ENCODE assay signal across 8 mouse cellular contexts in the genomic region with DNA sequence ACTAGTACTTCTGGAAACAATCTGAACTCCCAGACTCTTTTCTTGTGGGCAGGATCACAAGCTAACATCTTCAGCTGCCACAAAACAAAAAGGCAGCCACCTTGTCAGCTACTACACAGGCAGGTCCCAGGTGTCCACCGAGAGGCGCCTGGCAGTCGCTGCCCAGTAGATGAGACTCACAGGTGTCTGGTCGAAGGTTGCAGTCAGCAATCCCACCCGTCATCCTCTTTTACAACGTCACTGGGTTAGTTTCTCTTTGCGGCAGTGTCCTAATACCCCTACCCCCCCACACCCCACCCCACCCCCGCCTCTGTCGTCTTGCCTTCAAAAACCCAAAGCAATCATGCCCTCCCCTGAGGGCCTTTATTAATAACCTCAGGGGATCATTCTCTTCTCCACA. TPM values are rescaled to one million over a fixed set of nuclear protein-coding genes. Genes with fewer than 3 reads are reported as not detected.
DNase-seq lines count a peak whose midpoint lies in the region; ATAC-seq and TF ChIP-seq lines count a peak whose summit lies in the region.

No protein-coding gene starts in this region.

- no peaks in the 10 kb centered on the region for H3K9me3 ChIP-seq in intestine, embryonic 16.5 days (ENCODE audit: control insufficient read depth, low read length)

- no peaks in the 10 kb centered on the region for H3K27me3 ChIP-seq in spleen, adult 2 months (ENCODE audit: control insufficient read depth, insufficient read depth, low read length)
- H3K27me3 ChIP-seq in intestine, embryonic 16.5 days (replicated peaks; ENCODE audit: control insufficient read depth, insufficient read depth, low read length): no peaks in the 10 kb centered on the region

- no peak overlapping the region for H3K27ac ChIP-seq in spleen, adult 2 months (ENCODE audit: insufficient read depth, low read length)
- no peak overlapping the region for H3K27ac ChIP-seq in embryonic fibroblast, embryonic 13.5 days (ENCODE audit: insufficient read depth, low read length)
- peak overlapping the region; percentile 94 for H3K27ac ChIP-seq in intestine, embryonic 16.5 days (ENCODE audit: low read length)

- ATAC-seq in intestine, embryonic 16.5 days: peak; percentile 47
- peak; percentile 6; the same call in 1 of the 2 replicates for ATAC-seq in megakaryocyte-erythroid progenitor cell, adult 5-6 weeks (replicated peaks; ENCODE audit: low FRiP score, low TSS enrichment, poor library complexity, severe bottlenecking)
- no peak for ATAC-seq in monocyte, adult 5-6 weeks (replicated peaks; ENCODE audit: insufficient number of reproducible peaks, low FRiP score, low TSS enrichment, poor library complexity, severe bottlenecking)

- WGBS in spleen, adult 2 months: 19% methylated on average over 9 of the region's 9 CpGs
- WGBS in intestine, embryonic 16.5 days: 5% methylated on average over 9 of the region's 9 CpGs

- no peaks in the 10 kb centered on the region for H3K4me1 ChIP-seq in spleen, adult 2 months (ENCODE audit: control insufficient read depth, insufficient read depth, insufficient read length)
- H3K4me1 ChIP-seq in embryonic fibroblast, embryonic 13.5 days (ENCODE audit: control insufficient read depth, insufficient read depth, low read length): 0 out of 2 replicates have a peak, but pooled peaks cover 2% of the 10 kb centered on the region
- H3K4me1 ChIP-seq in intestine, embryonic 16.5 days (ENCODE audit: control insufficient read depth, insufficient read depth, low read length): peaks cover 4% of the 10 kb centered on the region

- peak overlapping the region; percentile 84 for H3K9ac ChIP-seq in intestine, embryonic 16.5 days (ENCODE audit: low read depth, low read length)

- no peak for TF ChIP-seq POLR2A in spleen, adult 2 months (IDR thresholded peaks at IDR 0.05; ENCODE audit: low read depth, low read length)
- TF ChIP-seq POLR2A in embryonic fibroblast, embryonic 13.5 days (IDR thresholded peaks at IDR 0.05; ENCODE audit: low read depth, low read length): no peak

- peak overlapping the region; percentile 88 for H3K4me3 ChIP-seq in spleen, adult 2 months (ENCODE audit: extremely low read depth, insufficient read depth, insufficient read length)
- H3K4me3 ChIP-seq in embryonic fibroblast, embryonic 13.5 days (ENCODE audit: insufficient read depth, low read length): peak overlapping the region; percentile 69
- peak overlapping the region; percentile 80 for H3K4me3 ChIP-seq in intestine, embryonic 16.5 days (ENCODE audit: low read length)

- H3K36me3 ChIP-seq in spleen, adult 2 months (ENCODE audit: control insufficient read depth, insufficient read depth, low read length): no peaks in the 10 kb centered on the region
- H3K36me3 ChIP-seq in intestine, embryonic 16.5 days (ENCODE audit: control insufficient read depth, insufficient read depth, low read length): no peaks in the 10 kb centered on the region

- no peak for DNase-seq in spleen, adult 2 months (ENCODE audit: low read depth in 1 of 2, low spot score in 2 of 2)
- no peak for DNase-seq in spleen, postnatal 14 days (ENCODE audit: low spot score in 2 of 2)
- no peak for DNase-seq in left cerebral cortex, adult 9 months (ENCODE audit: low spot score in 2 of 2)
- DNase-seq in urinary bladder, postnatal 14 days (ENCODE audit: low spot score): no peak

- H3K4me2 ChIP-seq in intestine, embryonic 16.5 days (ENCODE audit: low read depth, low read length): peak overlapping the region; percentile 81

- no peak for TF ChIP-seq CTCF in spleen, adult 2 months (IDR thresholded peaks at IDR 0.05; ENCODE audit: extremely low read depth, insufficient read depth, insufficient read length, insufficient replicate concordance)
- no peak for TF ChIP-seq CTCF in embryonic fibroblast, embryonic 13.5 days (IDR thresholded peaks at IDR 0.05; ENCODE audit: borderline replicate concordance, insufficient read depth, low read length)

RNA-seq across cellular contexts. Expression of a gene that starts 0.8 kb away (rescaled TPM):
- 1.2 and 1.6 TPM in 2 replicates for polyA plus RNA-seq in spleen, adult 2 months (2012; rRNA removed)
- 2.6 and 3.2 TPM in 2 replicates for polyA plus RNA-seq in embryonic fibroblast, embryonic 13.5 days (2011; ENCODE audit: insufficient read length, low read depth, missing spikeins)
- 14.9 and 15.7 TPM in 2 replicates for polyA plus RNA-seq in intestine, embryonic 16.5 days (2015; fragmentation: Nextera tagmentation; extraction: Ambion mirVana)
- 4.4 and 5.0 TPM in 2 replicates for total RNA-seq in megakaryocyte-erythroid progenitor cell, adult 5-6 weeks (2014; fragmentation: Nextera tagmentation)
- 3.7 and 4.3 TPM in 2 replicates for total RNA-seq in megakaryocyte-erythroid progenitor cell, adult 5-6 weeks (2017)
- 0.95 to 2.5 TPM (median 1.6 TPM) in 3 replicates for total RNA-seq in monocyte, adult 5-6 weeks (2017)

RNA-seq across cellular contexts. Expression of a gene that starts 21.7 kb away (rescaled TPM):
- 2.0 and 2.4 TPM in 2 replicates for polyA plus RNA-seq in spleen, adult 2 months (2012; rRNA removed)
- 120 and 149 TPM in 2 replicates for polyA plus RNA-seq in embryonic fibroblast, embryonic 13.5 days (2011; ENCODE audit: insufficient read length, low read depth, missing spikeins)
- 156 and 179 TPM in 2 replicates for polyA plus RNA-seq in intestine, embryonic 16.5 days (2015; fragmentation: Nextera tagmentation; extraction: Ambion mirVana)
- total RNA-seq in megakaryocyte-erythroid progenitor cell, adult 5-6 weeks (2014; fragmentation: Nextera tagmentation): 159 and 214 TPM in 2 replicates
- 339 and 404 TPM in 2 replicates for total RNA-seq in megakaryocyte-erythroid progenitor cell, adult 5-6 weeks (2017)
- total RNA-seq in monocyte, adult 5-6 weeks (2017): 135 to 169 TPM (median 155 TPM) in 3 replicates

RNA-seq across cellular contexts. Expression of a gene that starts 34.5 kb away (rescaled TPM):
- polyA plus RNA-seq in spleen, adult 2 months (2012; rRNA removed): 0.13 TPM in 1 of 2 replicates, not detected in the other
- 0.79 and 1.9 TPM in 2 replicates for polyA plus RNA-seq in embryonic fibroblast, embryonic 13.5 days (2011; ENCODE audit: insufficient read length, low read depth, missing spikeins)
- polyA plus RNA-seq in intestine, embryonic 16.5 days (2015; fragmentation: Nextera tagmentation; extraction: Ambion mirVana): 0.97 and 1.4 TPM in 2 replicates
- not detected in 2 replicates for total RNA-seq in megakaryocyte-erythroid progenitor cell, adult 5-6 weeks (2014; fragmentation: Nextera tagmentation)
- not detected in 2 replicates for total RNA-seq in megakaryocyte-erythroid progenitor cell, adult 5-6 weeks (2017)
- not detected in 3 replicates for total RNA-seq in monocyte, adult 5-6 weeks (2017)

RNA-seq across cellular contexts. Expression of a gene that starts 57.9 kb away (rescaled TPM):
- 2.1 and 3.1 TPM in 2 replicates for polyA plus RNA-seq in spleen, adult 2 months (2012; rRNA removed)
- polyA plus RNA-seq in embryonic fibroblast, embryonic 13.5 days (2011; ENCODE audit: insufficient read length, low read depth, missing spikeins): 11.4 and 12.2 TPM in 2 replicates
- 8.6 and 8.9 TPM in 2 replicates for polyA plus RNA-seq in intestine, embryonic 16.5 days (2015; fragmentation: Nextera tagmentation; extraction: Ambion mirVana)
- total RNA-seq in megakaryocyte-erythroid progenitor cell, adult 5-6 weeks (2014; fragmentation: Nextera tagmentation): 2.5 and 3.9 TPM in 2 replicates
- total RNA-seq in megakaryocyte-erythroid progenitor cell, adult 5-6 weeks (2017): 1.6 and 2.1 TPM in 2 replicates
- 0.29 to 0.32 TPM in 2 of 3 replicates, not detected in the other for total RNA-seq in monocyte, adult 5-6 weeks (2017)

Comparison
In these comparisons a context has a peak if more than half of its experiments do, and no peak if none do; other contexts are left out.
1. RNA of a gene that starts 21.7 kb away (polyA plus RNA-seq): 156 to 179 TPM in intestine, embryonic 16.5 days and 120 to 149 TPM in embryonic fibroblast, embryonic 13.5 days; 2.0 to 2.4 TPM in spleen, adult 2 months; every median in the first group is over 10 times any median in the second.
2. Peak in every context shown above with its lines, with median percentiles within 50 percentile points of each other: H3K4me3 ChIP-seq.